Mouse (Mus musculus) neural tube, embryonic 15.5 days (tissue): ENCODE results near the gene Ubl7. TPM values are rescaled to one million over a fixed set of nuclear protein-coding genes. Genes with fewer than 3 reads are reported as not detected.

Source experiments
- ATAC-seq: fragments of 200-750 bp; cut with Nextera tagmentation; 2 replicates; pipeline ENCODE4 v1.8.0; 2017; ENCODE audit warnings: mild to moderate bottlenecking, moderate TSS enrichment, moderate library complexity; ENCODE audit not compliant: low FRiP score
- H3K27ac ChIP-seq: fragments of 300-500 bp; sonication (generic); replicated peaks from 2 replicates; pipeline ENCODE4 v1.5.1; 2015; ENCODE audit warnings: mild to moderate bottlenecking, inconsistent platforms
- H3K27me3 ChIP-seq: fragments of 300-500 bp; sonication (generic); replicated peaks from 2 replicates; pipeline ENCODE4 v1.6.1; 2015; ENCODE audit warnings: inconsistent platforms
- H3K36me3 ChIP-seq: fragments of 300-500 bp; sonication (generic); 2 replicates; pipeline ENCODE4 v1.6.1; 2015; ENCODE audit warnings: inconsistent platforms
- H3K4me1 ChIP-seq: fragments of 300-500 bp; sonication (generic); 2 replicates; pipeline ENCODE4 v1.6.1; 2015; ENCODE audit warnings: inconsistent platforms
- H3K4me2 ChIP-seq: fragments of 300-500 bp; sonication (generic); 2 replicates; pipeline ENCODE4 v1.6.1; 2015; ENCODE audit warnings: inconsistent platforms, mild to moderate bottlenecking, moderate library complexity
- H3K4me3 ChIP-seq: fragments of 300-500 bp; sonication (generic); replicated peaks from 2 replicates; pipeline ENCODE4 v1.5.1; 2015; ENCODE audit warnings: mild to moderate bottlenecking, inconsistent platforms
- H3K9ac ChIP-seq: fragments of 300-500 bp; sonication (generic); replicated peaks from 2 replicates; pipeline ENCODE4 v1.6.1; 2015; ENCODE audit warnings: mild to moderate bottlenecking, inconsistent platforms
- H3K9me3 ChIP-seq: fragments of 300-500 bp; sonication (generic); replicated peaks from 2 replicates; pipeline ENCODE4 v1.6.1; 2016; ENCODE audit warnings: inconsistent platforms
- WGBS: fragments of 180-500 bp; shearing (Covaris S2); methylation state at CpG from one replicate; pipeline ENCODE4 v1.1.7; 2015; ENCODE audit warnings: mixed read lengths; 5-methylcytosine and 5-hydroxymethylcytosine counted together
- polyA plus RNA-seq: library from polyadenylated mRNA; unstranded; fragments of >200 nt; fragmentation: Nextera tagmentation; extraction: Ambion mirVana; gene quantifications from 2 replicates; pipeline ENCODE4 v1.2.1, GENCODE M21; 2015

The Ubl7 gene
- polyA plus RNA-seq, 1 experiment from 2014 or later = 175 TPM

DNA sequence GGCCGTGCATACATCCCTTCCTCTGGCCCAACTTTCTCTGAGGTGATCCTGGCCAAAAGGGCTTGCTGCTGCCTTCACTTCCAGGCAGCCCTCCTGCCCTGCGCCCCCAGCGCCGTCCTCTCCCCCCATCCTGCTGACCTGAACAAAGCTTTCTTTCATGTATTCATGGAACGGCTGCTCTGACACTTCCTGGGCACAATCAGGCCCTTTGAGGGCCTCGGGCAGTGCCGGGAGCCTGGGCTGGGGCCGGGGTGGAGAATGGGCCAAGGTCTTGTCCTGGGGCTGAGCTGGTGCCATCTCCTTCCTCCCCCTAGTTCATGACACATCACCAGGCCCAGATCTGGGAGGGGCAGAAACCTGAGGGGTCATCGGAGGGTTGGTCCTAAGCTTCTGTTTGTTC, 39.7 kb downstream of the Ubl7 start:
- Histone ChIP-seq H3K4me2 (no peak overlapping the region), H3K9ac (no peak overlapping the region)
- no peak for ATAC-seq

DNA sequence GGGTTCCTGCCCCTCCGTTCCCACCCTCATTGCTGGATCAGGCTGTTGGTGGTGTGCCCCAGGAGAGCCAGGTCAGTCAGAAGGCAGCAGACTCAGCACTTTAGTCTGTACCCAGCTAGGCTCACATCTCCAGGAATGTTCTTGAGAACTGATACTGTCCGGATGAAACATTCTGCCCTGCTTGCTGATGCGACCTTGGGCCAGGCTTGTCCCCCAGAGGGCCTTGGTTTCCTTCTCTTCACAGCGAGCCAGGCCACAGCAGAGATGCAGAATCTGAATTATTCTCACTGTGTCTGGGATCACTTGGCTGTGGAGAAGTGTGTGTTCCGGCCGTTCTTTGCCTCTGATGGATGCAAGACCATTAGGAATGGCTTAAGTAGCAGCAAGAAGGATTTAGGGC, 41.2 kb downstream of the Ubl7 start:
- Histone ChIP-seq H3K9ac (no peak overlapping the region), H3K36me3 (peaks cover 16% of the 10 kb centered on the region), H3K4me2 (no peak overlapping the region), H3K9me3 (no peaks in the 10 kb centered on the region), H3K4me3 (no peak overlapping the region), H3K4me1 (peaks cover 43% of the 10 kb centered on the region), H3K27ac (no peak overlapping the region), H3K27me3 (no peaks in the 10 kb centered on the region)
- ATAC-seq = no peak
- 78% methylated on average over 6 of the region's 6 CpGs for WGBS

More for the DNA sequence above, 39.7 kb downstream of the Ubl7 start:
- Histone ChIP-seq H3K4me1 (peaks cover 55% of the 10 kb centered on the region), H3K9me3 (no peaks in the 10 kb centered on the region), H3K27me3 (no peaks in the 10 kb centered on the region), H3K4me3 (no peak overlapping the region), H3K36me3 (peaks cover 6% of the 10 kb centered on the region), H3K27ac (no peak overlapping the region)
- 38% methylated on average over 9 of the region's 9 CpGs for WGBS

DNA sequence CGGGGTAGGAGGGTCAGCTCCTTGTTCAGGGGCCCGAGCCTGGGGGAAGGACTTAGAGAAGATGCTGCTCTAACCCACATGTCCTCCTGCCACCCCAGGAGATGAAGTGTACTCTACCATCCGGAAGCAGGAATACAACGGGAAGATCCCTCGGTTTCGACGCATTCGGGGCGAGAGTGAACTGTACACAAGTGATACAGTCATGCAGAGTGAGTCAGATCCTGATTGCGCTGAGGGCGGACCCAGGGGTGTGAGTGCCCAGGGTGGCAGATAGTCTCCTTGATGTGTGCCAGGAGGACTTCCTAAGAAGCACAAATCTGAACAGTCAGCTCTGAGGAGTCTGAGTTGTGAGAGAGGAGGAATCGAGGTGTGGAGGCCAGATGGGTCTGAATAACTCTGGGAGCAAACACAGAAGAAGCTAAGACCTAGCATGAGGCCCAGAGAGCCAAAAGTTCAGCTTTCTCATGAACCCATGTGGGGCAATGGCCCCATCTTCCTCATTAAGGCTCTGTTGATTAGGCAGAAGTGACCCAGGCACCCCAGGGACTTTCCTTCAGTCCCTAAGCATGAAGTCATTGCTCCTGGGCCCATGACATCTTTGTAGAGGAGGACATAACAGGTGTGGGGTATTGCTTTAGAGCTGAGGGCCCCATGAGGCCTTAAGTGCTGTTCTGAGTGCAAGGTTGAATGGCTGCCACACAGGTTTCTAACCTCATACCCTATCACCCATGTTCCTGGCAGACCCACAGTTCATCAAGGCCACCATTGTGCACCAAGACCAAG, 44.4 kb downstream of the Ubl7 start:
- WGBS = 91% methylated on average over 12 of the region's 12 CpGs
- ATAC-seq = no peak
- Histone ChIP-seq H3K4me3 (no peak overlapping the region), H3K9ac (no peak overlapping the region), H3K36me3 (peaks cover 35% of the 10 kb centered on the region), H3K4me1 (peaks cover 17% of the 10 kb centered on the region), H3K27me3 (no peaks in the 10 kb centered on the region), H3K4me2 (no peak overlapping the region), H3K9me3 (no peaks in the 10 kb centered on the region), H3K27ac (no peak overlapping the region)

DNA sequence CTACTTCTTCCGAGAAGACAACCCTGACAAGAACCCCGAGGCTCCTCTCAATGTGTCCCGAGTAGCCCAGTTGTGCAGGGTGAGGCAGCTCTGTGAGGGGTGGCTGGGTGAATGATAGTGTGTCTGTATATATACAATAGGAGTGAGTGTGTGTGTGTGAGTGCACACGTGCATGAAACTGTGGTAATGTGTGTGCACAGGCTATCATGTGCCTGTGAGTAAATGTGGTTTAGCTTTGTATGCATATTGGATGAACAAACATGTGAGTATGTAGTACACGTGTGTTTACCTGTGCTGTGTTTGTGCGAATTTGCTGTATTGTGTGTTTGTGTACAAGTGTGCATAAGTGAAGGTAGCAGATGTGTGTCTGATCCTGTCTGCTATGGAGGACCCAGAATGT, 45.0 kb downstream of the Ubl7 start:
- no peak overlapping the region for H3K27ac ChIP-seq
- no peaks in the 10 kb centered on the region for H3K9me3 ChIP-seq
- H3K27me3 ChIP-seq = no peaks in the 10 kb centered on the region
- WGBS = 88% methylated on average over 6 of the region's 6 CpGs
- H3K4me1 ChIP-seq = peaks cover 11% of the 10 kb centered on the region
- no peak overlapping the region for H3K9ac ChIP-seq
- no peak overlapping the region for H3K4me3 ChIP-seq
- no peak overlapping the region for H3K4me2 ChIP-seq
- ATAC-seq = no peak
- peaks cover 41% of the 10 kb centered on the region for H3K36me3 ChIP-seq

DNA sequence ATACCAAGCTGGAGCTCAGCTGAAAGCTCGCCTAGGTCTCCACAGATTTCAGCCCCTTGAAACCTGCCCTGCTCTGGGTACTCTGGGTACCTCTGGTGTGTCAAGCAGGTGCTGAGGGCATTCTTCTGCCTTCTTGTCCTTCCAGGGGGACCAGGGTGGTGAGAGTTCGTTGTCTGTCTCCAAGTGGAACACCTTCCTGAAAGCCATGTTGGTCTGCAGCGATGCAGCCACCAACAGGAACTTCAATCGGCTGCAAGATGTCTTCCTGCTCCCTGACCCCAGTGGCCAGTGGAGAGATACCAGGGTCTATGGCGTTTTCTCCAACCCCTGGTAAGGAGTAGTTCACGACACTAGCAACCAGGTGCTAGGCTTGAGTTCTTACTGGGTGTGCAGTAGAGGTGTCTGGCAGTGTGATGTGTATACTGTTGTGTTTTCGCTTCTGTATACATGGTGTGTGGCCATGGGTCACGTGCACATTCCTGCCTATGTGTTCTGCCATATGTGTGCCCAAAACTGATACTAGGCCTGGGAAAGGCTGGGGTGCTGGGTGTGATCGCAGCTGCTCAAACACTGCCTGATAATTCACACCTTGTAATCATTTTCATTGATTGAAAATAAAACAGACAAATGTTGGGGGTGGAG, 45.5 kb downstream of the Ubl7 start:
- no peak overlapping the region for H3K4me2 ChIP-seq
- 91% methylated on average over 9 of the region's 9 CpGs for WGBS
- no peaks in the 10 kb centered on the region for H3K27me3 ChIP-seq
- no peak overlapping the region for H3K4me3 ChIP-seq
- ATAC-seq = no peak
- H3K4me1 ChIP-seq = 0 out of 2 replicates have a peak, but pooled peaks cover 7% of the 10 kb centered on the region
- peaks cover 47% of the 10 kb centered on the region for H3K36me3 ChIP-seq
- H3K9me3 ChIP-seq = no peaks in the 10 kb centered on the region
- H3K27ac ChIP-seq = no peak overlapping the region
- H3K9ac ChIP-seq = no peak overlapping the region

DNA sequence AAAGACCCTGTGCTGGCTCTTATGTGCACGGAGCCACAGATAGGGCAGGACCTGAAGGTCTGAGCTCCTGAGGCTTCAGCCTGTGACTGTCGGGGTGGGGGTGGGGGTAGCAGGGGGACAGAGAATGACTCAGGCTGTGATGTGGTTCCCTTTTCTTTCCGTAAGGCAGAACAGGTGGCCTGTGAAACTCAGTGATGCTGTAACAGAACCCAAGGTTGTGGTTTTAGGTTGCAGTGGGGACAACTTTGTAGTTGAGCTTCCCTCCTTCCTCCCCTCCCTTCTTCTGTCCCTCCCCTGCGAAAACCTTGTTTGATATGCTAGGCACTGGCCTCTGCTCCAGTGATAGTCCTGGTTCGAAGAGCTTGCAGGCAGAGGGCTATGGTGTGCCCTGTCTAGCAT, 46.1 kb downstream of the Ubl7 start:
- no peak for ATAC-seq
- no peaks in the 10 kb centered on the region for H3K9me3 ChIP-seq
- 81% methylated on average over 5 of the region's 5 CpGs for WGBS
- no peaks in the 10 kb centered on the region for H3K27me3 ChIP-seq
- no peak overlapping the region for H3K9ac ChIP-seq
- 0 out of 2 replicates have a peak, but pooled peaks cover 7% of the 10 kb centered on the region for H3K4me1 ChIP-seq
- no peak overlapping the region for H3K27ac ChIP-seq
- no peak overlapping the region for H3K4me3 ChIP-seq
- no peak overlapping the region for H3K4me2 ChIP-seq
- peaks cover 52% of the 10 kb centered on the region for H3K36me3 ChIP-seq

DNA sequence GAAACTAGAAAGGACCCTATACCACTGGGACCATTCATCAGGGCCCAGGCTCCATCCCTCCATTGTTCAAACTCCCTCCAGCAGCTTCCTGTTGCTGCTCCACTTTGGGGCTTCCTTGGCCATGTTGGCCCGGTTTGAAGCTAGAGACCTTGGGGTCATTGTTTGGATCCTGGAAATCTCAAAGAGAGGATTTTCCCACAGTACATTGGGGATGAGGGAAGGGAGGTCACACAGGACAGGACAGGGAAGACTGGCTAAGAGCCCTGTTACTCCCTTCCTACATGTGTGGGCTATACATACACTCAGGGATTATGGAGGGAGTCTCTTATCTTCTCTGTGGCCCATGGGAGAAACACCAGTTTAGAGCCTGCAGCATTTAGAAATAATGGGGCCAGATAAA, 47.8 kb downstream of the Ubl7 start:
- Histone ChIP-seq H3K4me2 (no peak overlapping the region), H3K27me3 (no peaks in the 10 kb centered on the region), H3K4me3 (no peak overlapping the region), H3K9ac (no peak overlapping the region), H3K27ac (no peak overlapping the region), H3K9me3 (no peaks in the 10 kb centered on the region), H3K4me1 (no peaks in the 10 kb centered on the region), H3K36me3 (peaks cover 53% of the 10 kb centered on the region)
- ATAC-seq = no peak
- 88% methylated on average over 1 of the region's 1 CpGs for WGBS

DNA sequence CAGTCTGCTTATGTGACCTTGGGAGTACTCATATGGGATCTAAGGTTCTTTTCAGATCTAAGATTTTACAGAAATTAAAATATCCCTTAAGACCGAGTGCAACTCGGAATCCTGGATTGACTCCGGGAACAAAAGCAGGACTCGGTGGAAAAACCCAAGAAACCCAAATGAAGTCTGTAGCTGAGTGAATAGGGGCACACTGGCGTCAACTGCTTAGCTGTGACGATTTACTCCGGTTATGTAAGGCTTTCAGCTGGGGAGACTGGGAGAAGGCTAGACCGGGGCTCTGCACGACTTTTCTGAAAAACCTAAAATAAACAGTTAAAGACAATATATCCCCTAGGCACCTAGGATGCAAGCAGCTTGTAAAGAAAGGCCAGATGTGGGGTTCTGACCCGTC, 48.6 kb downstream of the Ubl7 start:
- Histone ChIP-seq H3K9ac (no peak overlapping the region), H3K4me1 (no peaks in the 10 kb centered on the region), H3K27me3 (no peaks in the 10 kb centered on the region), H3K27ac (no peak overlapping the region), H3K4me2 (no peak overlapping the region), H3K9me3 (no peaks in the 10 kb centered on the region), H3K36me3 (peaks cover 53% of the 10 kb centered on the region), H3K4me3 (no peak overlapping the region)
- ATAC-seq = no peak
- WGBS = 71% methylated on average over 10 of the region's 10 CpGs

DNA sequence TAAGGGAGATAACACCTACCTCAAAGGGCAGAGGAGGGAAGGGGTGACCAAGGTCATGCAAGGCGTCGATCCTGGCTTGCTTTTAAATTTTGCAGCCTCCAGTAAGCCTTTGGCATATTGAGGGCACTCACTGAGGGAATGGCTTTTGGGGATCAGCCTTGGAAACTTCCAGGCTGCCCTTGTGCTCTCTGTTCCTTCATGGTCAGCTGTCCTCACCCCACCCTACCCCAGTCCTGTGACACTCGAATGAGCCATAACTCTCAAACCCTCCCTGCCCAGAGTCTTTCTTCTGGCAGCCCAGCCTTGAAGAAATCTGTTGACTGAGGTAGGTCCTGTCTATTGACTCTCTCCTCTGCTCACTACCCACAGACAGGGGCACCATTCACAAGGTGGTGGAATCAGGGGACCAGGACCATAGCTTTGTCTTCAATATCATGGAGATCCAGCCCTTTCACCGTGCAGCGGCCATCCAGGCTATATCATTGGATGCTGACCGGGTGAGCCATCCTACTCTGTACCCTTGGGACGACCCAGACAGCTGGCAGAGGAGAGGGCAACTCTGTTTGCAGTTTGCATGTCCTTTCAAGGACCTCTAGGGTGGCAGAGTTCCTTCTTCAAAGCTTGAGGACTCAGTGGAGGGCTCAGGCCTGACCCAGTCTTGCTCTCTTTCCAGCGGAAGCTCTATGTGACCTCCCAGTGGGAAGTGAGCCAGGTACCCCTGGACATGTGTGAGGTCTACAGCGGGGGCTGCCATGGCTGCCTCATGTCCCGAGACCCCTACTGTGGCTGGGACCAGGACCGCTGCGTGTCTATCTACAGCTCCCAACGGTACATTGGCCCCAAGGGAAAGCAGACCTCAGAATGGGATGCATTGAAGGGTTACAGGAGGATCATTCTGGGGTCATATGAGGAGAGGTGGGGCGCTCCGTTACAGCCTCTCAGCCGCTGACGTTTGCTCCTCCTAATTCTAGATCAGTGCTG, 49.4 kb downstream of the Ubl7 start:
- no peak for ATAC-seq
- H3K27ac ChIP-seq = no peak overlapping the region
- no peaks in the 10 kb centered on the region for H3K4me1 ChIP-seq
- H3K9me3 ChIP-seq = no peaks in the 10 kb centered on the region
- no peak overlapping the region for H3K4me3 ChIP-seq
- H3K4me2 ChIP-seq = no peak overlapping the region
- 89% methylated on average over 17 of the region's 17 CpGs for WGBS
- no peak overlapping the region for H3K9ac ChIP-seq
- H3K36me3 ChIP-seq = peaks cover 50% of the 10 kb centered on the region
- no peaks in the 10 kb centered on the region for H3K27me3 ChIP-seq

DNA sequence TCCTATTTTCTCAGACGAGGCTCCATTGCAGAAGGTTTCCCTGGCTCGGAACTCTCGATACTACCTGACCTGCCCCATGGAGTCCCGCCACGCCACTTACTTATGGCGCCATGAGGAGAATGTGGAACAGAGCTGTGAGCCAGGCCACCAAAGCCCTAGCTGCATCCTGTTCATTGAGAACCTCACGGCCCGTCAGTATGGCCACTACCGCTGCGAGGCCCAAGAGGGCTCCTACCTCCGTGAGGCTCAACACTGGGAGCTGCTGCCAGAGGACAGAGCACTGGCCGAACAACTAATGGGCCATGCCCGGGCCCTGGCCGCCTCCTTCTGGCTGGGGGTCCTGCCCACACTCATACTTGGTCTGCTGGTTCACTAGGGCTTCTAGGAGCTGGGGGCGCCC, 50.4 kb downstream of the Ubl7 start:
- Histone ChIP-seq H3K27ac (no peak overlapping the region), H3K4me3 (no peak overlapping the region), H3K4me2 (no peak overlapping the region), H3K9ac (no peak overlapping the region), H3K9me3 (no peaks in the 10 kb centered on the region), H3K36me3 (peaks cover 42% of the 10 kb centered on the region), H3K27me3 (no peaks in the 10 kb centered on the region), H3K4me1 (no peaks in the 10 kb centered on the region)
- WGBS = 92% methylated on average over 15 of the region's 15 CpGs
- no peak for ATAC-seq

DNA sequence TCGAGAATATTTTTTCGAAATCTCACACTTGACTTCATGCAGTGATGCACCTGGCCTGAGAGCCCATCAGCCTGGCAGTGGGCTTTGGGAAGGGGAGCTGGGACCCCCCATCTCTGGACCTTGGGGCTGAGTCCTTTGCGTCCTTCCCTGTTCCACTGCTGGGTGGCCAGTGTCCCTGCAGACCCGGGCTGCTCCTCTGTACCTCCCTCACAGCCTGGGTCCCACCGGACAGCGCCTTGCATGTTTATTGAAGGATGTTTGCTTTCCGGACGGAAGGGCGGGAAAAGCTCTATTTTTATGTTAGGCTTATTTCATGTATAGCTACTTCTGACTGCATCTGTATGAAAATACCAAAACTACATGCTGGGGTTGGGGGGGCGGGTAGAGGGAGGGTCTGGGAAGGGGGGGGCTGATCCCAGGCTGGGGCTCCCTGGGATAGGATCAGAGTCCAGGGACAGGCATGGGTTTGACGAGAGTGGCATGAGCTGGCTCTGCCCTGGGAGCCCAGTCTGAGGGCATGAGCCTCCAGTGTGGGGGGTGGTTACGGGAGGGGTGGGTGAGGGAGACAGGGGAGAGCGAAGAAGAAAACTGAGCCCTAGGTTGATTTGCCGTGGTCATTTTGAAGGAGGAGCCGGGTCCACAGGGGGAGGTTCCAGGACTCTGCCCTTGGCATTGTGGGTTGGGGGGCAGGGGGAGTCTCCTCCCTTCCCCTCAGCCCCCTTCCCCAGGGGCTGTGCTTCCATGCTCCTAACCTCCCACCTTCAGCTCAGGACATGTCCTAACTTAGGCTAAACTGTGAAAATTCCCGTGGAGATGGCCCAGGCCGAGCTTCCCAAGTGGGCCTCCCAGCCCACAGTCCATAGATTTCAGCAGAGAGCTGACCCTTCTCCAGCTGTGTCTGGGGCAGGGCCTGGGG, 51.3 kb downstream of the Ubl7 start:
- Histone ChIP-seq H3K27ac (no peak overlapping the region), H3K4me3 (no peak overlapping the region), H3K9me3 (no peaks in the 10 kb centered on the region), H3K36me3 (peaks cover 36% of the 10 kb centered on the region), H3K9ac (no peak overlapping the region), H3K4me2 (no peak overlapping the region), H3K4me1 (no peaks in the 10 kb centered on the region), H3K27me3 (no peaks in the 10 kb centered on the region)
- ATAC-seq = no peak
- 76% methylated on average over 17 of the region's 17 CpGs for WGBS
